Mouse (Mus musculus) heart, postnatal 0 days (tissue): Measurements from ENCODE around the gene Syt1.

Source experiments
- CTCF ChIP-seq: IDR thresholded peaks from 2 replicates; pipeline ENCODE4 v1.5.1; 2016; ENCODE audit warnings: antibody characterized with exemption, control low read depth, low read depth
- EP300 ChIP-seq: IDR thresholded peaks from 2 replicates; pipeline ENCODE4 v1.6.1; 2016; ENCODE audit warnings: antibody characterized with exemption, low read depth

DNA sequence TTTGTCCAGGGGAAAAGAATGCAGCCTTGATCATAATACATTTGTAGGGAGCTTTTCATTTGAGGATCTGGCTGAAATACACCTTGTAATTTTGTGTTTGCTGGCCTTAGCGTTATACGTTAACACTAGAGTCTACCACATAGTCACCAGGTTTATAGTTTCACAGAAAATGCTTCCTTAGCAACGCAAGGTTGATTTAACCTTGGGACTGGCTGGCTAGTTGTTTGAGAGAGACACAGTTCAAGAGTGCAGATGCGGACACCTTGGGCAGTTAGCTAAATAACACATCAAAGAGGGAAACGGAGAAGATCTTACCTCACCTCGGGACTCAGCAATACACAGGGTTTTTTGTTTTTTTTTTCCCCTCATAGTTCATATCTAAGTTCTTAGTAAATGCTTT, 441.9 kb downstream of the Syt1 start:
- no peak for TF ChIP-seq CTCF
- no peak for TF ChIP-seq EP300
